Comparison of ENCODE assay signal across 20 mouse cellular contexts in genomic region chr7:137302161-137302560, GRCm38 (mm10). TPM values are rescaled to one million over a fixed set of nuclear protein-coding genes. Genes with fewer than 3 reads are reported as not detected.
DNase-seq lines count a peak whose midpoint lies in the region; ATAC-seq lines count a peak whose summit lies in the region.
"Had no signal": no experiment of that assay in that cellular context is flagged by ENCODE, and none has a peak within 500 bp of the region (broad histone marks: within the 10 kb centered on the region; RNA-seq: fewer than 3 reads in every experiment).

No protein-coding gene starts in this region.

- 64% methylated on average over 5 of the region's 5 CpGs for WGBS in embryonic facial prominence, embryonic 12.5 days
- WGBS in hindbrain, embryonic 10.5 days: 67% methylated on average over 5 of the region's 5 CpGs
- WGBS in limb, embryonic 12.5 days: 70% methylated on average over 5 of the region's 5 CpGs
- 50% methylated on average over 5 of the region's 5 CpGs for WGBS in midbrain, embryonic 15.5 days
- 71% methylated on average over 5 of the region's 5 CpGs for WGBS in forebrain, embryonic 12.5 days

- no peaks in the 10 kb centered on the region; the same call in 1 of the 2 replicates for H3K36me3 ChIP-seq in embryonic facial prominence, embryonic 12.5 days
- peaks cover 14% of the 10 kb centered on the region; the same call in 1 of the 2 replicates for H3K36me3 ChIP-seq in hindbrain, embryonic 10.5 days
- H3K36me3 ChIP-seq in limb, embryonic 12.5 days: peaks cover 21% of the 10 kb centered on the region
- H3K36me3 ChIP-seq in midbrain, embryonic 15.5 days (replicated peaks): no peaks in the 10 kb centered on the region
- H3K36me3 ChIP-seq in forebrain, embryonic 12.5 days (replicated peaks): no peaks in the 10 kb centered on the region
- H3K36me3 ChIP-seq: G1E; liver, embryonic 15.5 days had no signal

- peaks cover 5% of the 10 kb centered on the region; the same call in 1 of the 2 replicates for H3K27me3 ChIP-seq in embryonic facial prominence, embryonic 12.5 days
- peaks cover 66% of the 10 kb centered on the region for H3K27me3 ChIP-seq in hindbrain, embryonic 10.5 days (ENCODE audit: insufficient read depth, poor library complexity, severe bottlenecking)
- H3K27me3 ChIP-seq in limb, embryonic 12.5 days: peaks cover 15% of the 10 kb centered on the region
- H3K27me3 ChIP-seq in midbrain, embryonic 15.5 days (replicated peaks): 0 out of 2 replicates have a peak, but pooled peaks cover 4% of the 10 kb centered on the region
- H3K27me3 ChIP-seq in forebrain, embryonic 12.5 days: peaks cover 80% of the 10 kb centered on the region

- no peak overlapping the region for H3K4me3 ChIP-seq in embryonic facial prominence, embryonic 12.5 days
- no peak overlapping the region for H3K4me3 ChIP-seq in hindbrain, embryonic 10.5 days
- H3K4me3 ChIP-seq in limb, embryonic 12.5 days (replicated peaks): no peak overlapping the region
- H3K4me3 ChIP-seq in midbrain, embryonic 15.5 days: no peak overlapping the region
- H3K4me3 ChIP-seq in forebrain, embryonic 12.5 days (replicated peaks): no peak overlapping the region
- H3K4me3 ChIP-seq: liver, embryonic 15.5 days had no signal

- DNase-seq in hindbrain, embryonic 10.5 days (ENCODE audit: low spot score): no peak
- DNase-seq in spleen, adult 12 weeks (ENCODE audit: low spot score): no peak
- no peak for DNase-seq in ovary, postnatal 14 days (ENCODE audit: low spot score)
- DNase-seq in ovary, postnatal 10 days (ENCODE audit: low spot score): no peak
- DNase-seq: adrenal gland, postnatal 14 days; cerebellum, postnatal 36 days; forebrain, postnatal 0 days; gastrocnemius, postnatal 10 days; heart, postnatal 36 days; layer of hippocampus, adult 9-11 months; lung, postnatal 14 days; thymus, postnatal 36 days had no signal

- no peak overlapping the region for H3K9ac ChIP-seq in embryonic facial prominence, embryonic 12.5 days
- no peak overlapping the region for H3K9ac ChIP-seq in limb, embryonic 12.5 days (replicated peaks)
- peak overlapping the region; percentile 2; the same call in 1 of the 2 replicates for H3K9ac ChIP-seq in midbrain, embryonic 15.5 days
- H3K9ac ChIP-seq in forebrain, embryonic 12.5 days: no peak overlapping the region
- H3K9ac ChIP-seq: forebrain, postnatal 0 days; liver, embryonic 15.5 days had no signal

- H3K4me2 ChIP-seq in embryonic facial prominence, embryonic 12.5 days (replicated peaks): peak overlapping the region; percentile 38; the same call in 1 of the 2 replicates
- H3K4me2 ChIP-seq in limb, embryonic 12.5 days: peak overlapping the region; percentile 48
- H3K4me2 ChIP-seq in midbrain, embryonic 15.5 days: peak overlapping the region; percentile 49
- H3K4me2 ChIP-seq in forebrain, embryonic 12.5 days: no peak overlapping the region
- H3K4me2 ChIP-seq: liver, embryonic 15.5 days had no signal

- H3K27ac ChIP-seq in embryonic facial prominence, embryonic 12.5 days: 0 out of 2 replicates have a peak overlapping the region, but pooled peaks have one; percentile 77
- H3K27ac ChIP-seq in hindbrain, embryonic 10.5 days: peak overlapping the region; percentile 81; the same call in 1 of the 2 replicates
- H3K27ac ChIP-seq in limb, embryonic 12.5 days: no peak overlapping the region
- peak overlapping the region; percentile 69 for H3K27ac ChIP-seq in midbrain, embryonic 15.5 days
- H3K27ac ChIP-seq in forebrain, embryonic 12.5 days: no peak overlapping the region
- H3K27ac ChIP-seq: kidney, postnatal 0 days; liver, embryonic 15.5 days had no signal

- H3K9me3 ChIP-seq in embryonic facial prominence, embryonic 12.5 days: no peaks in the 10 kb centered on the region
- H3K9me3 ChIP-seq in hindbrain, embryonic 10.5 days: no peaks in the 10 kb centered on the region
- no peaks in the 10 kb centered on the region for H3K9me3 ChIP-seq in limb, embryonic 12.5 days
- H3K9me3 ChIP-seq in midbrain, embryonic 15.5 days: no peaks in the 10 kb centered on the region
- H3K9me3 ChIP-seq in forebrain, embryonic 12.5 days: no peaks in the 10 kb centered on the region
- H3K9me3 ChIP-seq: liver, embryonic 15.5 days had no signal

- ATAC-seq in embryonic facial prominence, embryonic 12.5 days (ENCODE audit: insufficient number of reproducible peaks, insufficient read depth, low FRiP score, low TSS enrichment): no peak
- no peak for ATAC-seq in limb, embryonic 12.5 days (ENCODE audit: insufficient number of reproducible peaks, insufficient read depth, low FRiP score, low TSS enrichment, low read depth)
- ATAC-seq in midbrain, embryonic 15.5 days (replicated peaks): no peak
- ATAC-seq in forebrain, embryonic 12.5 days (ENCODE audit: low FRiP score): no peak
- ATAC-seq: forebrain, postnatal 0 days; intestine, postnatal 0 days had no signal

- peaks cover 82% of the 10 kb centered on the region for H3K4me1 ChIP-seq in embryonic facial prominence, embryonic 12.5 days
- H3K4me1 ChIP-seq in hindbrain, embryonic 10.5 days (replicated peaks): peaks cover 87% of the 10 kb centered on the region
- H3K4me1 ChIP-seq in limb, embryonic 12.5 days (replicated peaks): peaks cover 83% of the 10 kb centered on the region
- peaks cover 56% of the 10 kb centered on the region for H3K4me1 ChIP-seq in midbrain, embryonic 15.5 days
- H3K4me1 ChIP-seq in forebrain, embryonic 12.5 days: peaks cover 49% of the 10 kb centered on the region
- H3K4me1 ChIP-seq: liver, embryonic 15.5 days had no signal

RNA-seq across cellular contexts. Expression of gene Ebf3, which starts 12.1 kb away (rescaled TPM):
- 15.5 and 21.1 TPM in 2 replicates for polyA plus RNA-seq in embryonic facial prominence, embryonic 12.5 days (2016; fragmentation: Nextera tagmentation; extraction: Ambion mirVana)
- 5.7 and 7.4 TPM in 2 replicates for polyA plus RNA-seq in hindbrain, embryonic 10.5 days (2016; fragmentation: Nextera tagmentation; extraction: Ambion mirVana)
- polyA plus RNA-seq in limb, embryonic 12.5 days (2016; fragmentation: Nextera tagmentation; extraction: Ambion mirVana): 16.9 and 17.6 TPM in 2 replicates
- 14.6 and 14.9 TPM in 2 replicates for polyA plus RNA-seq in midbrain, embryonic 15.5 days (2015; fragmentation: Nextera tagmentation; extraction: Ambion mirVana)
- 3.4 and 6.4 TPM in 2 replicates for polyA plus RNA-seq in forebrain, embryonic 12.5 days (2016; fragmentation: Nextera tagmentation; extraction: Ambion mirVana)
- polyA plus RNA-seq: G1E had no signal

Comparison
In these comparisons a context has a peak if more than half of its experiments do, and no peak if none do; other contexts are left out.
1. H3K27ac ChIP-seq: peak in embryonic facial prominence, embryonic 12.5 days (single experiment), hindbrain, embryonic 10.5 days (single experiment) and midbrain, embryonic 15.5 days (single experiment); none in limb, embryonic 12.5 days (single experiment) and forebrain, embryonic 12.5 days (single experiment).